Mouse (Mus musculus) Patski (cell line): ENCODE data around the gene Shtn1. TPM values are rescaled to one million over a fixed set of nuclear protein-coding genes. Genes with fewer than 3 reads are reported as not detected.

Source experiments
- ATAC-seq: fragments of 100-300 bp; one replicate; pipeline ENCODE4 v1.8.0; 2021
- CTCF ChIA-PET: fragments of 350-600 bp; sonication (Branson Sonifier 250); formaldehyde crosslinking; loops from one replicate; lab custom pipeline; 2022; ENCODE audit warnings: inconsistent platforms; lab: Charles Lee
- POLR2A ChIA-PET: fragments of 350-600 bp; sonication (Branson Sonifier 250); formaldehyde crosslinking; loops from one replicate; lab custom pipeline; 2022; ENCODE audit warnings: antibody characterized with exemption, inconsistent platforms; lab: Charles Lee
- DNase-seq: peaks from one replicate; pipeline ENCODE4 v3.0.0-alpha.2; 2011; ENCODE audit warnings: low read depth, low spot score
- H3K27me3 ChIP-seq: fragments of 371-371 bp; one replicate; pipeline ENCODE4 v1.5.1; 2021
- CTCF ChIP-seq: fragments of 100-300 bp; IDR thresholded peaks from one replicate; pipeline ENCODE4 v1.5.1; 2021
- in situ Hi-C: fragments of 300-500 bp; cut with MboI; formaldehyde crosslinking; loops from 3 replicates; pipeline ENCODE4 v1.11.1; 2018; ENCODE audit warnings: low pct_unique_long_range_greater_than_20kb, mixed read lengths
- polyA plus RNA-seq: library from polyadenylated mRNA; unstranded; gene quantifications from one replicate; pipeline ENCODE4 v1.2.3, GENCODE M21; 2021

Shtn1 gene
- polyA plus RNA-seq, 1 experiment from 2014 or later, result 22.7 TPM

GRCm38 (mm10) chr19:59071979-59072378 lies 3.9 kb downstream of the Shtn1 start:
- peaks cover 9% of the 10 kb centered on the region for H3K27me3 ChIP-seq
- CTCF ChIA-PET, result no interaction called here
- POLR2A ChIA-PET, result no interaction called here
- ATAC-seq (no peak), DNase-seq (no peak)
- TF ChIP-seq CTCF, result no peak
- in situ Hi-C loops, result no loop called here

GRCm38 (mm10) chr19:59071396-59071795 lies 4.5 kb downstream of the Shtn1 start:
- CTCF ChIA-PET, result no interaction called here
- DNase-seq (no peak), ATAC-seq (no peak)
- in situ Hi-C loops, result no loop called here
- peaks cover 3% of the 10 kb centered on the region for H3K27me3 ChIP-seq
- POLR2A ChIA-PET, result no interaction called here
- no peak for TF ChIP-seq CTCF

- CTCF ChIA-PET, result no interaction called here
- TF ChIP-seq CTCF, result no peak
- in situ Hi-C loops, result no loop called here
- DNase-seq (no peak), ATAC-seq (no peak)
- H3K27me3 ChIP-seq, result no peaks in the 10 kb centered on the region
- POLR2A ChIA-PET, result interaction anchor here (0.7 kb wide), 1 partner anchor 427 kb away, joined by 6 read pairs; no protein-coding TSS in a partner anchor
These were observed 8.2 kb downstream of the Shtn1 start for GRCm38 (mm10) chr19:59067652-59068051.

GRCm38 (mm10) chr19:59066670-59067069 lies 9.2 kb downstream of the Shtn1 start:
- in situ Hi-C loops, result no loop called here
- POLR2A ChIA-PET, result interaction anchor here (0.6 kb wide), 1 partner anchor 154 kb away, joined by 3 read pairs; no protein-coding TSS in a partner anchor

GRCm38 (mm10) chr19:59066115-59066514 lies 9.8 kb downstream of the Shtn1 start:
- ATAC-seq (no peak), DNase-seq (no peak)
- ChIA-PET CTCF (no interaction called here), POLR2A (no interaction called here)
- TF ChIP-seq CTCF, result no peak
- no peaks in the 10 kb centered on the region for H3K27me3 ChIP-seq
- in situ Hi-C loops, result no loop called here

More at GRCm38 (mm10) chr19:59066670-59067069, 9.2 kb downstream of the Shtn1 start:
- H3K27me3 ChIP-seq, result no peaks in the 10 kb centered on the region
- TF ChIP-seq CTCF, result no peak
- DNase-seq (no peak), ATAC-seq (no peak)
- CTCF ChIA-PET, result no interaction called here

- no peak for TF ChIP-seq CTCF
- in situ Hi-C loops, result no loop called here
- ChIA-PET CTCF (no interaction called here), POLR2A (interaction anchor here (0.5 kb wide), 1 partner anchor 84 kb away, joined by 3 read pairs; no protein-coding TSS in a partner anchor)
- DNase-seq, result no peak
- H3K27me3 ChIP-seq, result no peaks in the 10 kb centered on the region
- no peak for ATAC-seq
These were observed 11.3 kb downstream of the Shtn1 start for GRCm38 (mm10) chr19:59064616-59065015.

GRCm38 (mm10) chr19:59063568-59063967 lies 12.3 kb downstream of the Shtn1 start:
- in situ Hi-C loops, result no loop called here
- DNase-seq (no peak), ATAC-seq (no peak)
- ChIA-PET POLR2A (interaction anchor here (0.6 to 0.7 kb wide), 2 partner anchors 149 to 156 kb away, joined by 4 to 5 read pairs; partner anchors contain the start of gene Kcnk18), CTCF (interaction anchor here (0.9 kb wide), 1 partner anchor 104 kb away, joined by 3 read pairs; no protein-coding TSS in a partner anchor)
- no peaks in the 10 kb centered on the region for H3K27me3 ChIP-seq
- no peak for TF ChIP-seq CTCF

- POLR2A ChIA-PET, result no interaction called here
- CTCF ChIA-PET, result no interaction called here
- H3K27me3 ChIP-seq, result no peaks in the 10 kb centered on the region
- TF ChIP-seq CTCF, result no peak
- in situ Hi-C loops, result no loop called here
- ATAC-seq, result no peak
- DNase-seq, result no peak
These were observed 17.8 kb downstream of the Shtn1 start for GRCm38 (mm10) chr19:59058105-59058504.

GRCm38 (mm10) chr19:59057366-59057765 lies 18.5 kb downstream of the Shtn1 start:
- no peak for TF ChIP-seq CTCF
- ATAC-seq, result no peak
- POLR2A ChIA-PET, result no interaction called here
- in situ Hi-C loops, result no loop called here
- DNase-seq, result no peak
- H3K27me3 ChIP-seq, result no peaks in the 10 kb centered on the region
- CTCF ChIA-PET, result no interaction called here

- POLR2A ChIA-PET, result no interaction called here
- in situ Hi-C loops, result no loop called here
- TF ChIP-seq CTCF, result no peak
- ATAC-seq (no peak), DNase-seq (no peak)
- no peaks in the 10 kb centered on the region for H3K27me3 ChIP-seq
- CTCF ChIA-PET, result no interaction called here
These were observed 21.3 kb downstream of the Shtn1 start for GRCm38 (mm10) chr19:59054632-59054951.

GRCm38 (mm10) chr19:59053931-59054631 lies 21.8 kb downstream of the Shtn1 start:
- CTCF ChIA-PET, result interaction anchor here (0.9 kb wide), 1 partner anchor 19 kb away, joined by 3 read pairs; no protein-coding TSS in a partner anchor
- no peak for TF ChIP-seq CTCF
- ATAC-seq (no peak), DNase-seq (no peak)
- no peaks in the 10 kb centered on the region for H3K27me3 ChIP-seq
- in situ Hi-C loops, result no loop called here
- POLR2A ChIA-PET, result no interaction called here
